Mouse (Mus musculus): Measurements from ENCODE around the gene Hist2h3b.

Hist2h3b gene

GRCm38 (mm10) chr3:96268051-96268775 lies at the start of gene Hist2h3b:
TSS of gene Hist2h3b (plus strand) at chr3:96268654.
- DNase-seq (ENCODE audit: low spot score) = peak; percentile 82

GRCm38 (mm10) chr3:96219191-96219641 lies 49.2 kb upstream of the Hist2h3b start:
- no peak for DNase-seq (ENCODE audit: low spot score)

GRCm38 (mm10) chr3:96219661-96220130 lies 48.8 kb upstream of the Hist2h3b start, which contains the start of the genes Bola1 and Hist2h2ab:
TSS of gene Bola1 (minus strand) at chr3:96219709.
TSS of gene Hist2h2ab (plus strand) at chr3:96219865.
- peak; percentile 83 for DNase-seq (ENCODE audit: low spot score)

GRCm38 (mm10) chr3:96220131-96220764 lies 48.2 kb upstream of the Hist2h3b start:
- DNase-seq (ENCODE audit: low spot score) = peak; percentile 65

- peak; percentile 99 for DNase-seq (ENCODE audit: low spot score)
Observed at GRCm38 (mm10) chr3:96220765-96221639, 47.5 kb upstream of the Hist2h3b start, which contains the start of the genes Hist2h2ac and Hist2h2be. TSS of gene Hist2h2ac (minus strand) at chr3:96220880. TSS of gene Hist2h2be (plus strand) at chr3:96221119.

GRCm38 (mm10) chr3:96221640-96222038 lies 46.8 kb upstream of the Hist2h3b start:
- peak; percentile 54 for DNase-seq (ENCODE audit: low spot score)

- no peak for DNase-seq (ENCODE audit: low spot score)
Observed at GRCm38 (mm10) chr3:96222774-96223173, 45.7 kb upstream of the Hist2h3b start.

GRCm38 (mm10) chr3:96225421-96225820 lies 43.0 kb upstream of the Hist2h3b start:
- peak; percentile 35 for DNase-seq (ENCODE audit: low spot score)

GRCm38 (mm10) chr3:96226695-96227648 lies 41.5 kb upstream of the Hist2h3b start:
- DNase-seq (ENCODE audit: low spot score) = no peak

- DNase-seq (ENCODE audit: low spot score) = no peak
Observed at GRCm38 (mm10) chr3:96228828-96229227, 39.6 kb upstream of the Hist2h3b start.

- no peak for DNase-seq (ENCODE audit: low spot score)
Observed at GRCm38 (mm10) chr3:96230404-96230803, 38.0 kb upstream of the Hist2h3b start.

- DNase-seq (ENCODE audit: low spot score) = no peak
Observed at GRCm38 (mm10) chr3:96230910-96231757, 37.3 kb upstream of the Hist2h3b start.

- DNase-seq (ENCODE audit: low spot score) = no peak
Observed at GRCm38 (mm10) chr3:96231758-96232120, 36.7 kb upstream of the Hist2h3b start.

- no peak for DNase-seq (ENCODE audit: low spot score)
Observed at GRCm38 (mm10) chr3:96234914-96235313, 33.5 kb upstream of the Hist2h3b start.

GRCm38 (mm10) chr3:96235836-96236235 lies 32.6 kb upstream of the Hist2h3b start:
- DNase-seq (ENCODE audit: low spot score) = no peak

- no peak for DNase-seq (ENCODE audit: low spot score)
Observed at GRCm38 (mm10) chr3:96236834-96237334, 31.6 kb upstream of the Hist2h3b start.

GRCm38 (mm10) chr3:96237335-96237903 lies 31.0 kb upstream of the Hist2h3b start:
- peak; percentile 68 for DNase-seq (ENCODE audit: low spot score)

GRCm38 (mm10) chr3:96237904-96238511 lies 30.4 kb upstream of the Hist2h3b start:
- peak; percentile 81 for DNase-seq (ENCODE audit: low spot score)
